Mouse (Mus musculus): Measurements from ENCODE around the gene Prpf40a.

Prpf40a gene

GRCm38 (mm10) chr2:53190684-53191511 is at the start of gene Prpf40a:
Gene Prpf40a, minus strand, starts transcription at chr2:53191284.
- DNase-seq, result peak; percentile 100

- DNase-seq, result no peak
Measured at GRCm38 (mm10) chr2:53222242-53222641, 31.2 kb upstream of the Prpf40a start.

GRCm38 (mm10) chr2:53213493-53213892 is 22.4 kb upstream of the Prpf40a start:
- DNase-seq, result no peak

- DNase-seq, result no peak
Measured at GRCm38 (mm10) chr2:53206749-53207148, 15.7 kb upstream of the Prpf40a start.

GRCm38 (mm10) chr2:53204373-53205274 is 13.5 kb upstream of the Prpf40a start:
- no peak for DNase-seq

GRCm38 (mm10) chr2:53200164-53200885 is 9.2 kb upstream of the Prpf40a start:
- no peak for DNase-seq

- DNase-seq, result no peak
Measured at GRCm38 (mm10) chr2:53199203-53199602, 8.1 kb upstream of the Prpf40a start.

GRCm38 (mm10) chr2:53196431-53196830 is 5.3 kb upstream of the Prpf40a start:
- DNase-seq, result no peak

GRCm38 (mm10) chr2:53192386-53192785 is 1.3 kb upstream of the Prpf40a start:
- DNase-seq, result no peak

- DNase-seq, result peak; percentile 99
Measured at GRCm38 (mm10) chr2:53191523-53192220, 588 bp upstream of the Prpf40a start, which contains the start of gene Arl6ip6. Gene Arl6ip6, plus strand, starts transcription at chr2:53191726.

GRCm38 (mm10) chr2:53189811-53190210 is 1.3 kb downstream of the Prpf40a start:
- DNase-seq, result peak; percentile 17

GRCm38 (mm10) chr2:53179876-53180275 is 11.2 kb downstream of the Prpf40a start:
- no peak for DNase-seq

GRCm38 (mm10) chr2:53178966-53179365 is 12.1 kb downstream of the Prpf40a start:
- DNase-seq, result no peak

- no peak for DNase-seq
Measured at GRCm38 (mm10) chr2:53173966-53174365, 17.1 kb downstream of the Prpf40a start.

- no peak for DNase-seq
Measured at GRCm38 (mm10) chr2:53146852-53147251, 44.2 kb downstream of the Prpf40a start.

GRCm38 (mm10) chr2:53131567-53131966 is 59.5 kb downstream of the Prpf40a start:
- DNase-seq, result no peak

GRCm38 (mm10) chr2:53129070-53129469 is 62.0 kb downstream of the Prpf40a start:
- DNase-seq, result no peak

GRCm38 (mm10) chr2:53125998-53126397 is 65.1 kb downstream of the Prpf40a start:
- peak; percentile 54 for DNase-seq

- DNase-seq, result peak; percentile 61
Measured at GRCm38 (mm10) chr2:53121797-53122196, 69.3 kb downstream of the Prpf40a start.

GRCm38 (mm10) chr2:53108547-53108946 is 82.5 kb downstream of the Prpf40a start:
- no peak for DNase-seq

GRCm38 (mm10) chr2:53106472-53106871 is 84.6 kb downstream of the Prpf40a start:
- DNase-seq, result no peak

GRCm38 (mm10) chr2:53106056-53106455 is 85.0 kb downstream of the Prpf40a start:
- DNase-seq, result no peak

Data from thymus, postnatal 4 days (tissue).